Mouse (Mus musculus): ENCODE data around the gene Greb1.

- no peak for TF ChIP-seq POLR2A (IDR thresholded peaks at IDR 0.05; ENCODE audit: control insufficient read depth, low read depth, low read length)
- no peak for TF ChIP-seq CTCF (IDR thresholded peaks at IDR 0.05; ENCODE audit: control insufficient read depth, insufficient read depth, insufficient replicate concordance, low read depth, low read length)
These were observed 39.2 kb downstream of the Greb1 start for GRCm38 (mm10) chr12:16761461-16761860.

All from testis, adult 2 months (tissue).